ENCODE assay signal across 21 mouse cellular contexts in the genomic region with DNA sequence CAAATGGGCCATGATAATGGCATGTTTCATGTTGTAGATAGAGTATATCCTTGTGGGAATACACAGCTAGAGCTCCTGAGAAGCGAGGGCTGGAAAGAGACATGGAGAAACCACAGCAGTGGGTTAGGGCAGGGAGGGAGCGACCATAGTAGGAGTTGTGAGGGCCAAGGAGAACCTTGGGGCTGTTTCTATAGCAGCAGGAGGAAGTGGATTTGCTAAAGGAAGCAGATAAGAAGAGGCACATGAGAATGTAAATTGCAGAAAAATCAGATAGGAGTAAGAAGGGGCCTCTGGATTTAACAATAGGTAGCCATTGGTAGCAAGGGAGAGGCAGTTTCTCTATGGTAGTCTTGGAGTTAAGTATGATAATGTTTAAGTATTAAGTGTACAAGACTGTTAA. TPM values are rescaled to one million over a fixed set of nuclear protein-coding genes. Genes with fewer than 3 reads are reported as not detected.
DNase-seq lines count a peak whose midpoint lies in the region; ATAC-seq and TF ChIP-seq lines count a peak whose summit lies in the region.
"Had no signal": no experiment of that assay in that cellular context is flagged by ENCODE, and none has a peak within 500 bp of the region (broad histone marks: within the 10 kb centered on the region; RNA-seq: fewer than 3 reads in every experiment).

No protein-coding gene starts in this region.

- H3K27me3 ChIP-seq in heart, embryonic 11.5 days (ENCODE audit: control insufficient read depth, insufficient read depth, low read length), result no peaks in the 10 kb centered on the region
- no peaks in the 10 kb centered on the region for H3K27me3 ChIP-seq in heart, embryonic 10.5 days (ENCODE audit: insufficient read depth, poor library complexity, severe bottlenecking)
- no peaks in the 10 kb centered on the region for H3K27me3 ChIP-seq in kidney, postnatal 0 days (ENCODE audit: insufficient read depth, low read length)
- H3K27me3 ChIP-seq in intestine, embryonic 16.5 days (replicated peaks; ENCODE audit: control insufficient read depth, insufficient read depth, low read length), result no peaks in the 10 kb centered on the region
- H3K27me3 ChIP-seq: heart, embryonic 15.5 days; hindbrain, embryonic 12.5 days had no signal

- no peak for TF ChIP-seq CTCF in kidney, postnatal 0 days (IDR thresholded peaks at IDR 0.05; ENCODE audit: low read depth)

- peaks cover 2% of the 10 kb centered on the region; the same call in 1 of the 2 replicates for H3K36me3 ChIP-seq in heart, embryonic 11.5 days (ENCODE audit: control insufficient read depth, insufficient read depth, low read length)
- H3K36me3 ChIP-seq in heart, embryonic 10.5 days, result peaks cover 14% of the 10 kb centered on the region; the same call in 1 of the 2 replicates
- no peaks in the 10 kb centered on the region for H3K36me3 ChIP-seq in kidney, postnatal 0 days (ENCODE audit: insufficient read depth, low read length)
- H3K36me3 ChIP-seq in intestine, embryonic 16.5 days (ENCODE audit: control insufficient read depth, insufficient read depth, low read length), result 0 out of 2 replicates have a peak, but pooled peaks cover 10% of the 10 kb centered on the region
- H3K36me3 ChIP-seq: hindbrain, embryonic 12.5 days had no signal

- no peak overlapping the region; the same call in 1 of the 2 replicates for H3K4me2 ChIP-seq in heart, embryonic 11.5 days
- H3K4me2 ChIP-seq in kidney, postnatal 0 days (ENCODE audit: low read length), result no peak overlapping the region
- no peak overlapping the region for H3K4me2 ChIP-seq in intestine, embryonic 16.5 days (ENCODE audit: low read depth, low read length)
- H3K4me2 ChIP-seq: heart, embryonic 15.5 days; hindbrain, embryonic 12.5 days had no signal

- H3K4me3 ChIP-seq in heart, embryonic 11.5 days (ENCODE audit: low read depth, low read length), result no peak overlapping the region
- no peak overlapping the region for H3K4me3 ChIP-seq in heart, embryonic 10.5 days
- no peak overlapping the region for H3K4me3 ChIP-seq in kidney, postnatal 0 days (replicated peaks; ENCODE audit: low read depth, low read length)
- H3K4me3 ChIP-seq in intestine, embryonic 16.5 days (ENCODE audit: low read length), result no peak overlapping the region
- H3K4me3 ChIP-seq: embryonic facial prominence, embryonic 10.5 days; heart, embryonic 15.5 days; hindbrain, embryonic 12.5 days; layer of hippocampus, adult 2 months had no signal

- no peak overlapping the region for H3K9ac ChIP-seq in heart, embryonic 11.5 days (ENCODE audit: low read depth, low read length)
- no peak overlapping the region for H3K9ac ChIP-seq in kidney, postnatal 0 days (ENCODE audit: low read depth, low read length)
- H3K9ac ChIP-seq in intestine, embryonic 16.5 days (ENCODE audit: low read depth, low read length), result no peak overlapping the region
- H3K9ac ChIP-seq: heart, embryonic 15.5 days; hindbrain, embryonic 12.5 days; liver, embryonic 14.5 days had no signal

- DNase-seq in heart, embryonic 10.5 days (ENCODE audit: low spot score), result no peak
- DNase-seq in kidney, postnatal 0 days (ENCODE audit: low spot score), result no peak
- DNase-seq in kidney, adult 9 months, result no peak
- DNase-seq in c-Kit-positive CD71-positive TER-119-positive erythroid progenitor cells, embryonic 14.5 days (ENCODE audit: low spot score), result no peak
- DNase-seq in natural killer cell, adult 2 months (ENCODE audit: low spot score in 2 of 2), result no peak
- DNase-seq: adrenal gland, postnatal 14 days; cerebellum, adult 18-20 months; cerebellum, postnatal 36 days; kidney, postnatal 10 days; layer of hippocampus, postnatal 36 days; right cerebral cortex, postnatal 14 days; spleen, adult 18-20 months; thymus, postnatal 25 days had no signal

- ATAC-seq in heart, embryonic 11.5 days (replicated peaks; ENCODE audit: insufficient number of reproducible peaks, low FRiP score, low TSS enrichment), result no peak
- no peak for ATAC-seq in kidney, postnatal 0 days (replicated peaks; ENCODE audit: low FRiP score, low read depth)
- ATAC-seq in intestine, embryonic 16.5 days, result peak; percentile 59
- ATAC-seq: midbrain, embryonic 16.5 days had no signal

- peaks cover 28% of the 10 kb centered on the region for H3K4me1 ChIP-seq in heart, embryonic 11.5 days (ENCODE audit: control insufficient read depth, insufficient read depth, low read length)
- peaks cover 60% of the 10 kb centered on the region for H3K4me1 ChIP-seq in heart, embryonic 10.5 days
- peaks cover 10% of the 10 kb centered on the region; the same call in 1 of the 2 replicates for H3K4me1 ChIP-seq in kidney, postnatal 0 days (replicated peaks; ENCODE audit: insufficient read depth, low read length)
- H3K4me1 ChIP-seq in intestine, embryonic 16.5 days (ENCODE audit: control insufficient read depth, insufficient read depth, low read length), result peaks cover 14% of the 10 kb centered on the region
- H3K4me1 ChIP-seq: hindbrain, embryonic 12.5 days had no signal

- H3K27ac ChIP-seq in heart, embryonic 11.5 days (ENCODE audit: low read depth, low read length), result peak overlapping the region; percentile 55
- H3K27ac ChIP-seq in heart, embryonic 10.5 days, result no peak overlapping the region
- H3K27ac ChIP-seq in kidney, postnatal 0 days, result peak overlapping the region; percentile 31; the same call in 1 of the 2 replicates
- no peak overlapping the region for H3K27ac ChIP-seq in intestine, embryonic 16.5 days (ENCODE audit: low read length)
- H3K27ac ChIP-seq: embryonic facial prominence, embryonic 10.5 days; heart, embryonic 15.5 days; hindbrain, embryonic 12.5 days; layer of hippocampus, adult 2 months; liver, embryonic 14.5 days had no signal

- 58% methylated on average over 2 of the region's 2 CpGs for WGBS in heart, embryonic 11.5 days (ENCODE audit: insufficient replicate concordance)
- WGBS in heart, embryonic 10.5 days, result 67% methylated on average over 2 of the region's 2 CpGs
- 71% methylated on average over 2 of the region's 2 CpGs for WGBS in kidney, postnatal 0 days
- 76% methylated on average over 2 of the region's 2 CpGs for WGBS in intestine, embryonic 16.5 days

- H3K9me3 ChIP-seq in heart, embryonic 11.5 days (replicated peaks; ENCODE audit: control insufficient read depth, low read length), result no peaks in the 10 kb centered on the region
- no peaks in the 10 kb centered on the region for H3K9me3 ChIP-seq in heart, embryonic 10.5 days
- no peaks in the 10 kb centered on the region for H3K9me3 ChIP-seq in kidney, postnatal 0 days (replicated peaks; ENCODE audit: low read length)
- no peaks in the 10 kb centered on the region for H3K9me3 ChIP-seq in intestine, embryonic 16.5 days (ENCODE audit: control insufficient read depth, low read length)
- H3K9me3 ChIP-seq: embryonic facial prominence, embryonic 10.5 days; heart, embryonic 15.5 days; hindbrain, embryonic 12.5 days had no signal

RNA-seq across cellular contexts. Expression of gene Swap70, which starts 35.5 kb away (rescaled TPM):
- polyA plus RNA-seq in heart, embryonic 11.5 days (2014; fragmentation: Nextera tagmentation; extraction: Ambion mirVana), result 14.4 and 18.8 TPM in 2 replicates
- polyA plus RNA-seq in heart, embryonic 10.5 days (2016; fragmentation: Nextera tagmentation; extraction: Ambion mirVana), result 22.8 and 26.6 TPM in 2 replicates
- polyA plus RNA-seq in kidney, postnatal 0 days (2015; fragmentation: Nextera tagmentation; extraction: Ambion mirVana), result 23.3 and 26.0 TPM in 2 replicates
- 28.4 and 28.5 TPM in 2 replicates for polyA plus RNA-seq in intestine, embryonic 16.5 days (2015; fragmentation: Nextera tagmentation; extraction: Ambion mirVana)

Comparison
In these comparisons a context has a peak if more than half of its experiments do, and no peak if none do; other contexts are left out.
1. H3K27ac ChIP-seq: peak in heart, embryonic 11.5 days (single experiment) and kidney, postnatal 0 days (single experiment); none in heart, embryonic 10.5 days (single experiment) and intestine, embryonic 16.5 days (single experiment).